Mouse (Mus musculus) ES-Bruce4 (cell line): ENCODE measurements around the gene Itga9. TPM values are rescaled to one million over a fixed set of nuclear protein-coding genes. Genes with fewer than 3 reads are reported as not detected.

Source experiments
- H3K27ac ChIP-seq: 2 replicates; pipeline ENCODE4 v1.5.1; 2012; ENCODE audit warnings: low read length, inconsistent platforms; ENCODE audit not compliant: insufficient read depth
- H3K27me3 ChIP-seq: 2 replicates; pipeline ENCODE4 v1.6.1; 2012; ENCODE audit warnings: mild to moderate bottlenecking, low read length, inconsistent platforms; ENCODE audit not compliant: control insufficient read depth, poor library complexity, insufficient read depth, severe bottlenecking
- H3K36me3 ChIP-seq: 2 replicates; pipeline ENCODE4 v1.6.1; 2012; ENCODE audit warnings: inconsistent platforms, mild to moderate bottlenecking, low read length, moderate library complexity; ENCODE audit not compliant: control insufficient read depth, poor library complexity, insufficient read depth, severe bottlenecking
- H3K4me1 ChIP-seq: one replicate; pipeline ENCODE4 v1.8.1; 2011; ENCODE audit warnings: low read length; ENCODE audit not compliant: control insufficient read depth, insufficient read depth
- H3K4me3 ChIP-seq: 2 replicates; pipeline ENCODE4 v1.5.1; 2011; ENCODE audit warnings: low read depth, mild to moderate bottlenecking, low read length
- H3K9ac ChIP-seq: 2 replicates; pipeline ENCODE4 v1.6.1; 2012; ENCODE audit warnings: low read depth, mild to moderate bottlenecking, inconsistent platforms; ENCODE audit not compliant: poor library complexity, severe bottlenecking
- H3K9me3 ChIP-seq: replicated peaks from 2 replicates; pipeline ENCODE4 v1.6.1; 2012; ENCODE audit warnings: mild to moderate bottlenecking, low read length, inconsistent platforms; ENCODE audit not compliant: control insufficient read depth, poor library complexity, insufficient read depth, severe bottlenecking
- CTCF ChIP-seq: IDR thresholded peaks from one replicate; pipeline ENCODE4 v1.8.1; 2011; ENCODE audit warnings: low read depth, low read length
- EP300 ChIP-seq: IDR thresholded peaks from 2 replicates; pipeline ENCODE4 v1.6.1; 2011; ENCODE audit warnings: low read depth, low read length; ENCODE audit not compliant: insufficient read depth
- POLR2A ChIP-seq: IDR thresholded peaks from one replicate; pipeline ENCODE4 v1.8.1; 2011; ENCODE audit warnings: low read length; ENCODE audit not compliant: insufficient read depth
- polyA plus RNA-seq: library from polyadenylated mRNA; stranded (reverse); fragments of >200 nt; gene quantifications from 2 replicates; pipeline ENCODE4 v1.2.4, GENCODE M21; 2011; ENCODE audit warnings: low read depth; ENCODE audit not compliant: missing spikeins, insufficient read depth, insufficient read length

Gene Itga9
- polyA plus RNA-seq, 1 experiment = 5.2 TPM

DNA sequence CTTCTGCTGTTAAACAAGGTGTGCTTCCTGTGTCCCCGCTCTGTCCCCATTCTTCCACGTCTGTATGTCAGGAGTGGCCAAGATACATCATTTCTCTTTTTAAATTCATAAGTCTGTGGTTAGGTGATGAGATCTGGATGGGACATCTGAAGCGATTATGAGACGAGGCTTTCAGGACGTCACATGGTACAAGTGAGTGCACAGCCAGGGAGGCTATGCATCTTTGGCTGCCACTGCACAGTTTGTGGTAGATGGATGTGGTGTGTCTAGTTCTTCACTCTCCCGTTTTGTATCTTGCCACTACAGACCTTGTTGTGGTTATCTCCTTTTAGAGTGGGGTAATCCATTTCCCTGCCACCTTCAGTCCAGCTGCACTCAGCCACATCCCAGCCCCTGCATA, 20.5 kb upstream of the Itga9 start:
- Histone ChIP-seq H3K27me3 (no peaks in the 10 kb centered on the region), H3K27ac (no peak overlapping the region)
- TF ChIP-seq CTCF (no peak), EP300 (no peak), POLR2A (no peak)

GRCm38 (mm10) chr9:118587115-118587514, 19.4 kb upstream of the Itga9 start:
- Histone ChIP-seq H3K36me3 (no peaks in the 10 kb centered on the region), H3K9ac (no peak overlapping the region), H3K27ac (no peak overlapping the region), H3K4me3 (no peak overlapping the region), H3K4me1 (no peaks in the 10 kb centered on the region), H3K27me3 (no peaks in the 10 kb centered on the region), H3K9me3 (no peaks in the 10 kb centered on the region)
- no peak for TF ChIP-seq CTCF
- TF ChIP-seq POLR2A = no peak
- TF ChIP-seq EP300 = no peak

More for the DNA sequence above, 20.5 kb upstream of the Itga9 start:
- no peaks in the 10 kb centered on the region for H3K9me3 ChIP-seq
- no peaks in the 10 kb centered on the region for H3K36me3 ChIP-seq
- no peak overlapping the region for H3K4me3 ChIP-seq
- peaks cover 1% of the 10 kb centered on the region for H3K4me1 ChIP-seq
- H3K9ac ChIP-seq = no peak overlapping the region

GRCm38 (mm10) chr9:118589249-118589648, 17.2 kb upstream of the Itga9 start:
- H3K9me3 ChIP-seq = no peaks in the 10 kb centered on the region
- H3K27me3 ChIP-seq = no peaks in the 10 kb centered on the region
- TF ChIP-seq EP300 (no peak), POLR2A (no peak), CTCF (peak; percentile 37)
- H3K4me1 ChIP-seq = no peaks in the 10 kb centered on the region
- H3K27ac ChIP-seq = no peak overlapping the region
- H3K4me3 ChIP-seq = no peak overlapping the region
- no peaks in the 10 kb centered on the region for H3K36me3 ChIP-seq
- no peak overlapping the region for H3K9ac ChIP-seq

GRCm38 (mm10) chr9:118590230-118590629, 16.3 kb upstream of the Itga9 start:
- H3K4me1 ChIP-seq = no peaks in the 10 kb centered on the region
- H3K9ac ChIP-seq = no peak overlapping the region
- no peak overlapping the region for H3K27ac ChIP-seq
- no peaks in the 10 kb centered on the region for H3K27me3 ChIP-seq
- no peaks in the 10 kb centered on the region for H3K36me3 ChIP-seq
- no peak overlapping the region for H3K4me3 ChIP-seq
- no peak for TF ChIP-seq POLR2A
- no peak for TF ChIP-seq CTCF
- no peak for TF ChIP-seq EP300
- no peaks in the 10 kb centered on the region for H3K9me3 ChIP-seq

GRCm38 (mm10) chr9:118591633-118592032, 14.9 kb upstream of the Itga9 start:
- no peak overlapping the region for H3K4me3 ChIP-seq
- no peaks in the 10 kb centered on the region for H3K36me3 ChIP-seq
- no peaks in the 10 kb centered on the region for H3K9me3 ChIP-seq
- no peaks in the 10 kb centered on the region for H3K4me1 ChIP-seq
- TF ChIP-seq POLR2A (no peak), EP300 (no peak), CTCF (no peak)
- H3K9ac ChIP-seq = no peak overlapping the region
- H3K27ac ChIP-seq = no peak overlapping the region
- no peaks in the 10 kb centered on the region for H3K27me3 ChIP-seq

DNA sequence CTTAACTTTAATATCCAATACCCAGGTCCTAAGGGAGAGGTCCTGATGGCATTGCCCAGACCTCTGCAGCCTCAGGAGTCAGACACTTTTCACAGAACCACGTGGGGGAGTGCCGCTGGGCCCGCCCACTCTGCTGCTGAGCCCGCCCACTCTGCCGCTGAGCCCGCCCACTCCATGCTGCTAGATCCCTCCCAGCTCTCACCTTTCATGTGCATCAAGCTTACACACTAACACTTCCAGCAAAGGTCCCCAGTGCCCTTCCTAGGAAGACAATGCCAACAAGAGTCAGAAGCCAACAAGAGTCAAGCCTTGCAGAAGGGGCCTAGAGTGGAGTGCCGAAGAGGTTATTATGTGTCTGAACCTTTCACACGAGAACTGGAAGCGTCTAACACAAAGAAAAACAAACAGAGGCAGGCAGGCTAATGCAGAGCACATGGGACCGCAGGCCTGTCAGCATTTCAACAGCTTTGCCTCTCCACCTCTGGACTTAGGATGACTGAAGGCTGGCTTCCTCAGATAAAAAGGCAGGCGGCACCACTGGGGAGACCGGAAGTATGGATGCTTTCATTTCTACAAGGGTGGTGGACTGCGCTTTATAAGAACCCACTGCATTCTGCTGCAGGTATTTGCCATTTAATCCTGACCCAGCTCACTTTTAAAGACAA, 13.8 kb upstream of the Itga9 start:
- Histone ChIP-seq H3K27ac (no peak overlapping the region), H3K9ac (no peak overlapping the region)

More for the DNA sequence above, 13.8 kb upstream of the Itga9 start:
- no peaks in the 10 kb centered on the region for H3K36me3 ChIP-seq
- TF ChIP-seq CTCF = no peak
- TF ChIP-seq POLR2A = no peak
- TF ChIP-seq EP300 = no peak
- no peaks in the 10 kb centered on the region for H3K4me1 ChIP-seq
- H3K4me3 ChIP-seq = no peak overlapping the region
- no peaks in the 10 kb centered on the region for H3K9me3 ChIP-seq
- no peaks in the 10 kb centered on the region for H3K27me3 ChIP-seq
